Mouse (Mus musculus): ENCODE data around the gene Zfp512b. TPM values are rescaled to one million over a fixed set of nuclear protein-coding genes. Genes with fewer than 3 reads are reported as not detected.

The Zfp512b gene
- polyA plus RNA-seq, 1 experiment from 2014 or later, result 51.6 TPM

- Histone ChIP-seq H3K27me3 (no peaks in the 10 kb centered on the region), H3K4me2 (peak overlapping the region; percentile 22; the same call in 1 of the 2 replicates), H3K9ac (no peak overlapping the region), H3K9me3 (replicated peaks) (no peaks in the 10 kb centered on the region), H3K36me3 (peaks cover 17% of the 10 kb centered on the region), H3K27ac (peak overlapping the region; percentile 93), H3K4me3 (replicated peaks) (no peak overlapping the region), H3K4me1 (peaks cover 39% of the 10 kb centered on the region)
- 94% methylated on average over 1 of the region's 1 CpGs for WGBS
- ATAC-seq (replicated peaks; ENCODE audit: low FRiP score), result no peak
Observed at GRCm38 (mm10) chr2:181579681-181580080, 12.9 kb downstream of the Zfp512b start.

DNA sequence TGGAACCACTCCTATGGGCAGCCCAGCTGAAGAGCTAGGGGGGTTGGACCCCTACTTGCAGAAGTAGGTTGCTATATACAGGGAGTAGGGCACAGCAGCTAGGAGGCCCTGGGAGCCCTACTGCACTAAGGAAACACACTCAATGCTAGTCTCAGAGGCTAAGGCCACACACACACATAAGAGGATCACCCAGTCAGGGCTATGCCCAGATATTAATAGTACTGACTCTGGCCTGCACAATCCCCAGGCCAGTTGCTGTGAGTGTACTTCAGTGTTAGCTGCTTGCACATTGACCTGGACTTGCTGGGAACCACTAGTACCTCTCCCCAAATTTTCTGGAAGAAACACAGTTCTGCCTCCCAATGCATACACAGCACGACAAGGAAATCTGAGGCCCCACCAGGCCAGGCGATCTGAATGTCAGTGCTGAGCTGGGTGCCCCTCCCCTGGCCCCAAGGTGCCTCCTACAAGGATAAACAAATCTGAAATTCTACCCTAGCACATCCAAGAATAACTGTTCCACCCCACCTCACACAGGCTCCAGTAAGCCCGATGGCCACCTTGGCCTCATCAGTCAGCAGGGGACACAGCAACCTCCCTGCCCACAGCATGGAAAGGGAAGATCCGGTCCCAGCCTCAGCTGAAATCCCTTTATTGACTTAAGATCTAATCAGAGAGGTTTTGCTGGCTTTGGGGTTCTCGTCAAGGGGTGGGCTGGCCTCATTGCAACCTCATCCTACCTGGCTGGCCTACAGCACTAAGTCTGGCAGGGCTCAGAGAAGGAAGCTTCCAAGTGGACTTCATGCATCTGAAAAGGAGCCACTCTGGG, 13.6 kb downstream of the Zfp512b start:
- Histone ChIP-seq H3K27me3 (no peaks in the 10 kb centered on the region), H3K9me3 (replicated peaks) (no peaks in the 10 kb centered on the region), H3K4me1 (peaks cover 39% of the 10 kb centered on the region), H3K9ac (0 out of 2 replicates have a peak overlapping the region, but pooled peaks have one; percentile 18), H3K4me2 (peak overlapping the region; percentile 22), H3K27ac (peak overlapping the region; percentile 93), H3K4me3 (replicated peaks) (no peak overlapping the region), H3K36me3 (peaks cover 17% of the 10 kb centered on the region)
- ATAC-seq (replicated peaks; ENCODE audit: low FRiP score), result peak; percentile 38
- 19% methylated on average over 5 of the region's 5 CpGs for WGBS

DNA sequence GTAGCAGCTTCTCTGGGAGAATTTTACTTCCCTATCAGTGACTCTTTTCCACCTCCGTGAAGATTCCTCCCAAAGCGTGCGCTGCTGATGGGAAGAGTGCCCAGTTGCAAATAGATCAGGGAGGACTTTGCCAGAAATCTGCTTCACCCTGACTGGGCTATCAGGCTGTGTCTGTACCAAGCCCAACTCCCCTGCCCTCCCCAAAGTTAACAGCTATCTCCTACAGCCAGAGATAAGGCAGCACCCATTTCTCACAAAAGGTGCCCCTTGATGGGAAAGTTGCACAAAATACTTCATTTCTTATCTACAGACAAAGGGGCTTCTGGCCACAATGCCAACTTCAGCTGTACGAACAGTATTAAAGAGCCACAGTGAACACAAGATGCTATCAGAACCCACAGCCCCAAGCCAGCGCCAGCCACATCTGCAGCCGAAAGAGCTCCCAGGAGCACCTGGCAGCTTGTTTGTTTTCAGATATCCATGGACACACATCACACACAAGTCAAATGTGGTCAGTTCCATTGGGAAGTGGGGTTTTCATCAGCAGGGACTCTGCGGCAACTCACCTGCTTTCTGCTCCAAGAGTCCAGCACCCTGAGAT, 14.5 kb downstream of the Zfp512b start:
- 70% methylated on average over 7 of the region's 7 CpGs for WGBS
- Histone ChIP-seq H3K9ac (0 out of 2 replicates have a peak overlapping the region, but pooled peaks have one; percentile 18), H3K9me3 (replicated peaks) (no peaks in the 10 kb centered on the region), H3K36me3 (peaks cover 18% of the 10 kb centered on the region; the same call in 1 of the 2 replicates), H3K4me1 (peaks cover 39% of the 10 kb centered on the region), H3K4me3 (replicated peaks) (no peak overlapping the region), H3K27me3 (no peaks in the 10 kb centered on the region), H3K4me2 (no peak overlapping the region), H3K27ac (peak overlapping the region; percentile 93; the same call in 1 of the 2 replicates)
- ATAC-seq (replicated peaks; ENCODE audit: low FRiP score), result no peak

DNA sequence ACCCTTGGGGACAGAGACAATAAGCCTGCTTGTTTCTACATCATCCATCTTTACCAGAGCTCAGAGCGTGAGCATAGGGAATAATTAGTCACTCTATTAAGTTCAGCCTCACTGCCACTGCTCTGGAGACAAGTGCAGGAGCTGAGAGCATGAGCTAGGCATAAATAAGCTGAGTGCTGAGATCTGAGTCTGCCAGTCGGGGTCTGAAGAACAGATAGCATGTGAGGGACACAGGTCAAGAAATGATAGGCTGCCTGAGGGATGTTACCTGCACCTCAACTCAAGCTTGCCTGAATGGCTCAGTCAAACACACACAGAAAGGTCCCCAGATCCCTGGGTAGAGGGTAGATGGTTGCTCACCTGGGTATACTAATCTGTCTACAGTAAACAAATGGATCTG, 15.5 kb downstream of the Zfp512b start:
- Histone ChIP-seq H3K4me2 (no peak overlapping the region), H3K4me3 (replicated peaks) (no peak overlapping the region), H3K9ac (no peak overlapping the region), H3K36me3 (peaks cover 24% of the 10 kb centered on the region), H3K4me1 (peaks cover 35% of the 10 kb centered on the region), H3K27ac (no peak overlapping the region), H3K9me3 (replicated peaks) (no peaks in the 10 kb centered on the region), H3K27me3 (no peaks in the 10 kb centered on the region)
- ATAC-seq (replicated peaks; ENCODE audit: low FRiP score), result no peak
- WGBS, result 66% methylated on average over 2 of the region's 2 CpGs

- peaks cover 27% of the 10 kb centered on the region for H3K36me3 ChIP-seq
- no peaks in the 10 kb centered on the region for H3K27me3 ChIP-seq
- H3K9me3 ChIP-seq (replicated peaks), result no peaks in the 10 kb centered on the region
- no peak for ATAC-seq (replicated peaks; ENCODE audit: low FRiP score)
- WGBS, result 91% methylated on average over 2 of the region's 2 CpGs
- H3K27ac ChIP-seq, result no peak overlapping the region
- H3K4me1 ChIP-seq, result peaks cover 32% of the 10 kb centered on the region
- H3K4me2 ChIP-seq, result no peak overlapping the region
- no peak overlapping the region for H3K4me3 ChIP-seq (replicated peaks)
- H3K9ac ChIP-seq, result no peak overlapping the region
Observed at GRCm38 (mm10) chr2:181576613-181577012, 16.0 kb downstream of the Zfp512b start.

DNA sequence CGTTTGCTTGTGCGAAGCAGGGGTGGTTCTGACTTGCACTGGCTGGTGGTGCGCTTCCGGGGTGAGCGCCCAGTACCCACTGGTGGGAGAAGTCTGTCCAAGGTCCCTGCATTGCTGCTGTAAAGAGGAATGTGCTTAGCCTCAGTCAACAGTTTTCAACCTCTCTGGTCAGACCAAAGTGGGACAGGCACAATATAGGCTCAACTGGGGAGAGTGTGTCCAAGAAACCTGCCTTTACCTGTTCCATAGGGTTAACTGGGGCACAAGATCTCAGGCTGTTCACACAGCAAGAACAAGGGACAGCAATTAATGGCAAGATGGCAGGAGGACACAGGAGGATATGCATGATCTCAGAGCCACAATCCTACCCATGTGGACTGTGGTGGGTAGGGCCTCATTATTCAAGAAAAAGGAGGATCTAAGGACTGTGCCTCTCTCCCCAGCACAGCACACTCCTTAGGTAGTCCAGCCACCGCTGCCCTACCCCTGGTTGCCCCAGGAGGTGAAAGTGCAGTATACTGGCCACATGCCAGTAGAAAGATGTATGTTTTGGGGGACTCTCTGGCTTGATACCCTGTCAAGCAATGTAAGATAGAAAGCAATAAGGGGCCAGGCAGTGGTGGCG, 17.6 kb downstream of the Zfp512b start:
- H3K9me3 ChIP-seq (replicated peaks), result no peaks in the 10 kb centered on the region
- 87% methylated on average over 7 of the region's 7 CpGs for WGBS
- H3K9ac ChIP-seq, result no peak overlapping the region
- H3K27me3 ChIP-seq, result no peaks in the 10 kb centered on the region
- no peak for ATAC-seq (replicated peaks; ENCODE audit: low FRiP score)
- H3K36me3 ChIP-seq, result peaks cover 27% of the 10 kb centered on the region
- no peak overlapping the region for H3K27ac ChIP-seq
- no peak overlapping the region for H3K4me2 ChIP-seq
- peaks cover 23% of the 10 kb centered on the region for H3K4me1 ChIP-seq
- H3K4me3 ChIP-seq (replicated peaks), result no peak overlapping the region

DNA sequence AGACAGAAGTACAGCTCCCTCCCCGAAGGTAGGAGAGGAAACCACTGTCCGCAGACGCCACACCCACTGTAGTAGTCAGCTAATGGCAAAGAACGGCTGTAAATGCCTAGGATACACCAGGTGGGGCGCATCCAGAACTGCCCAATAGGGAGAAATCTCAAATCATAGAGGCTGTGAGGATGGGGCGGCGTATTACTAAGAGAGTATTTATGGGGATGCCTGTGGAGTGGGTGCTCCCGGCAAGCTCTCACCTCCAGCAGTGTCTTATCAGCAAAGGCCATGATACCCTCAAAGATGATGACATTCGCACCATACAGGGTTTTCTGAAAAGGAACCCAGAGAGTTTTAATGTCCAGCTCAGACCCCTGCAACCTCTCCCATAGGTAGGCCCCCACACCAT, 18.6 kb downstream of the Zfp512b start:
- Histone ChIP-seq H3K4me2 (no peak overlapping the region), H3K9me3 (replicated peaks) (no peaks in the 10 kb centered on the region), H3K4me1 (peaks cover 12% of the 10 kb centered on the region), H3K36me3 (peaks cover 27% of the 10 kb centered on the region), H3K27me3 (no peaks in the 10 kb centered on the region), H3K4me3 (replicated peaks) (no peak overlapping the region), H3K27ac (no peak overlapping the region), H3K9ac (no peak overlapping the region)
- WGBS, result 91% methylated on average over 9 of the region's 9 CpGs
- ATAC-seq (replicated peaks; ENCODE audit: low FRiP score), result no peak

- no peak for ATAC-seq (replicated peaks; ENCODE audit: low FRiP score)
- no peak overlapping the region for H3K27ac ChIP-seq
- no peaks in the 10 kb centered on the region for H3K9me3 ChIP-seq (replicated peaks)
- H3K4me3 ChIP-seq (replicated peaks), result no peak overlapping the region
- no peak overlapping the region for H3K9ac ChIP-seq
- WGBS, result 91% methylated on average over 15 of the region's 15 CpGs
- H3K36me3 ChIP-seq, result peaks cover 27% of the 10 kb centered on the region
- no peak overlapping the region for H3K4me2 ChIP-seq
- peaks cover 5% of the 10 kb centered on the region for H3K4me1 ChIP-seq
- H3K27me3 ChIP-seq, result no peaks in the 10 kb centered on the region
Observed at GRCm38 (mm10) chr2:181572921-181573920, 19.4 kb downstream of the Zfp512b start.

- whole genome bisulfite sequencing, result 90% methylated on average over 11 of the region's 11 CpGs
- H3K4me1 ChIP-seq, result no peaks in the 10 kb centered on the region
- no peak for ATAC-seq (replicated peaks; ENCODE audit: low FRiP score)
- H3K9ac ChIP-seq, result no peak overlapping the region
- H3K36me3 ChIP-seq, result peaks cover 27% of the 10 kb centered on the region
- no peak overlapping the region for H3K27ac ChIP-seq
- no peaks in the 10 kb centered on the region for H3K9me3 ChIP-seq (replicated peaks)
- H3K27me3 ChIP-seq, result no peaks in the 10 kb centered on the region
- H3K4me2 ChIP-seq, result no peak overlapping the region
- no peak overlapping the region for H3K4me3 ChIP-seq (replicated peaks)
Observed at GRCm38 (mm10) chr2:181571941-181572670, 20.5 kb downstream of the Zfp512b start.

GRCm38 (mm10) chr2:181570921-181571595, 21.5 kb downstream of the Zfp512b start:
- peaks cover 27% of the 10 kb centered on the region for H3K36me3 ChIP-seq
- H3K4me3 ChIP-seq (replicated peaks), result no peak overlapping the region
- WGBS, result 64% methylated on average over 6 of the region's 6 CpGs
- no peaks in the 10 kb centered on the region for H3K27me3 ChIP-seq
- no peak overlapping the region for H3K27ac ChIP-seq
- no peak overlapping the region for H3K9ac ChIP-seq
- no peaks in the 10 kb centered on the region for H3K9me3 ChIP-seq (replicated peaks)
- H3K4me2 ChIP-seq, result no peak overlapping the region
- ATAC-seq (replicated peaks; ENCODE audit: low FRiP score), result no peak
- no peaks in the 10 kb centered on the region for H3K4me1 ChIP-seq

Data from kidney, embryonic 15.5 days (tissue).